Mouse (Mus musculus): Measurements from ENCODE around the gene Abca1.

DNA sequence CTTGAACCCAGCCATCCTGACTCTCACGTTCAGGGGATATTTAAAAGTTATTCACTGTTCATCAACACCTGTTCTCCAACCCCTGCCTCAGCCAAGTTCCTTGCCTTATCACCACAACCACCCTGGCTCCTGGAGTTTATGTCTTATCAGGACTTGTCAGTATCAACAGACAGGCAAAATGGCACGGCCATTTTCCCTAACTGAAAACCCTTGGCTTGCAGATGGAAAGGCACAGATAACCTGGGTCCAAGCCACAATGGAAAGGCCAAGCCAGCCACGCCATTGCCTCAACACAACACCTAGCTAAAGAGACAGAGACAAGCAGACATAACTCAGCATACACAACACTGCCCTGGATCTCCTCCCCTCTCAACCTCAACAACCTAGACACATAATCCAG is 38.6 kb downstream of the Abca1 start:
- no peak for TF ChIP-seq CTCF (IDR thresholded peaks at IDR 0.05; ENCODE audit: low read depth)
- no peak for TF ChIP-seq EP300 (optimal IDR thresholded peaks at IDR 0.05)
